Mouse (Mus musculus) liver, embryonic 14.5 days (tissue): ENCODE data around the gene Tub.

Experiments used
- CTCF ChIP-seq: IDR thresholded peaks from 2 replicates; pipeline ENCODE4 v1.5.1; 2016; ENCODE audit warnings: antibody characterized with exemption, low read depth, control low read depth
- EP300 ChIP-seq: IDR thresholded peaks from 2 replicates; pipeline ENCODE4 v1.6.1; 2016; ENCODE audit warnings: antibody characterized with exemption, low read depth

GRCm38 (mm10) chr7:108949301-108949700, 837 bp upstream of the Tub start:
- TF ChIP-seq CTCF (no peak), EP300 (no peak)
